In genomic region chr7:142568985-142569384, GRCm38 (mm10) we compare ENCODE assay signal across 12 mouse cellular contexts. TPM values are rescaled to one million over a fixed set of nuclear protein-coding genes. Genes with fewer than 3 reads are reported as not detected.
DNase-seq lines count a peak whose midpoint lies in the region; ATAC-seq and TF ChIP-seq lines count a peak whose summit lies in the region.
"Had no signal": no experiment of that assay in that cellular context is flagged by ENCODE, and none has a peak within 500 bp of the region (broad histone marks: within the 10 kb centered on the region; RNA-seq: fewer than 3 reads in every experiment).

No protein-coding gene starts in this region.

- H3K36me3 ChIP-seq in hindbrain, embryonic 15.5 days: no peaks in the 10 kb centered on the region
- H3K36me3 ChIP-seq in hindbrain, embryonic 14.5 days (replicated peaks; ENCODE audit: control insufficient read depth, insufficient read depth): no peaks in the 10 kb centered on the region
- H3K36me3 ChIP-seq in limb, embryonic 14.5 days (ENCODE audit: control insufficient read depth, insufficient read depth, low read length): no peaks in the 10 kb centered on the region
- H3K36me3 ChIP-seq: forebrain, embryonic 15.5 days; midbrain, embryonic 15.5 days had no signal

- 0 out of 2 replicates have a peak, but pooled peaks have one; percentile 60 for ATAC-seq in hindbrain, embryonic 15.5 days (ENCODE audit: low FRiP score, low read depth)
- no peak for ATAC-seq in hindbrain, embryonic 14.5 days (ENCODE audit: low FRiP score)
- ATAC-seq in limb, embryonic 14.5 days (ENCODE audit: low FRiP score, low read depth): no peak
- ATAC-seq: forebrain, embryonic 15.5 days; inflammation-experienced regulatory T-cells, adult 6 months; midbrain, embryonic 15.5 days had no signal

- H3K9me3 ChIP-seq in hindbrain, embryonic 15.5 days: no peaks in the 10 kb centered on the region
- no peaks in the 10 kb centered on the region for H3K9me3 ChIP-seq in hindbrain, embryonic 14.5 days (ENCODE audit: control insufficient read depth, low read length)
- H3K9me3 ChIP-seq in limb, embryonic 14.5 days (ENCODE audit: control insufficient read depth, low read length): no peaks in the 10 kb centered on the region
- H3K9me3 ChIP-seq: forebrain, embryonic 15.5 days; midbrain, embryonic 15.5 days had no signal

- TF ChIP-seq POLR2A in brain, embryonic 14.5 days (IDR thresholded peaks at IDR 0.05; ENCODE audit: borderline replicate concordance, extremely low read depth, insufficient read depth, insufficient read length, poor library complexity, severe bottlenecking): no peak
- TF ChIP-seq POLR2A in limb, embryonic 14.5 days (IDR thresholded peaks at IDR 0.05; ENCODE audit: borderline replicate concordance, extremely low read depth, insufficient read depth, insufficient read length): no peak

- H3K27ac ChIP-seq in hindbrain, embryonic 15.5 days (replicated peaks): no peak overlapping the region
- H3K27ac ChIP-seq in hindbrain, embryonic 14.5 days: no peak overlapping the region
- H3K27ac ChIP-seq in limb, embryonic 14.5 days (replicated peaks; ENCODE audit: low read depth, low read length): peak overlapping the region; percentile 96; the same call in 1 of the 2 replicates
- H3K27ac ChIP-seq: forebrain, embryonic 15.5 days; left cerebral cortex, adult 2 months; midbrain, embryonic 15.5 days had no signal

- H3K4me2 ChIP-seq in hindbrain, embryonic 15.5 days: no peak overlapping the region
- H3K4me2 ChIP-seq in hindbrain, embryonic 14.5 days (replicated peaks): no peak overlapping the region
- no peak overlapping the region for H3K4me2 ChIP-seq in limb, embryonic 14.5 days (replicated peaks; ENCODE audit: low read depth, low read length, severe bottlenecking)
- H3K4me2 ChIP-seq: forebrain, embryonic 15.5 days; midbrain, embryonic 15.5 days had no signal

- H3K4me1 ChIP-seq in hindbrain, embryonic 15.5 days (replicated peaks): no peaks in the 10 kb centered on the region; the same call in 1 of the 2 replicates
- 0 out of 2 replicates have a peak, but pooled peaks cover 4% of the 10 kb centered on the region for H3K4me1 ChIP-seq in hindbrain, embryonic 14.5 days (replicated peaks; ENCODE audit: control insufficient read depth, insufficient read depth, low read length)
- peaks cover 61% of the 10 kb centered on the region for H3K4me1 ChIP-seq in limb, embryonic 14.5 days (ENCODE audit: control insufficient read depth, insufficient read depth, low read length)
- H3K4me1 ChIP-seq: midbrain, embryonic 15.5 days had no signal

- H3K4me3 ChIP-seq in hindbrain, embryonic 15.5 days: no peak overlapping the region
- no peak overlapping the region for H3K4me3 ChIP-seq in hindbrain, embryonic 14.5 days (replicated peaks; ENCODE audit: low read length)
- no peak overlapping the region for H3K4me3 ChIP-seq in limb, embryonic 14.5 days (replicated peaks; ENCODE audit: low read length)
- H3K4me3 ChIP-seq: forebrain, embryonic 15.5 days; left cerebral cortex, adult 2 months; midbrain, embryonic 15.5 days had no signal

- no peak for TF ChIP-seq CTCF in brain, embryonic 14.5 days (IDR thresholded peaks at IDR 0.05; ENCODE audit: borderline replicate concordance, extremely low read depth, insufficient read depth, insufficient read length)

- WGBS in hindbrain, embryonic 15.5 days: 48% methylated on average over 8 of the region's 8 CpGs
- WGBS in hindbrain, embryonic 14.5 days: 40% methylated on average over 8 of the region's 8 CpGs
- WGBS in limb, embryonic 14.5 days: 31% methylated on average over 8 of the region's 8 CpGs

- peak; percentile 29 for DNase-seq in cerebellum, adult 11-12 months
- DNase-seq in cerebellum, postnatal 25 days: no peak
- DNase-seq in hindbrain, embryonic 14.5 days (ENCODE audit: low spot score): no peak
- peak; percentile 35 for DNase-seq in brain, embryonic 14.5 days (ENCODE audit: low read depth)
- DNase-seq in limb, embryonic 14.5 days (ENCODE audit: low spot score): no peak
- no peak for DNase-seq in left cerebral cortex, adult 18-20 months (ENCODE audit: low spot score in 2 of 2)
- DNase-seq in embryo, embryonic 11 days: no peak

- no peak overlapping the region for H3K9ac ChIP-seq in hindbrain, embryonic 15.5 days
- H3K9ac ChIP-seq in hindbrain, embryonic 14.5 days: no peak overlapping the region
- no peak overlapping the region for H3K9ac ChIP-seq in limb, embryonic 14.5 days (ENCODE audit: low read depth, low read length, severe bottlenecking)
- H3K9ac ChIP-seq: forebrain, embryonic 15.5 days; midbrain, embryonic 15.5 days had no signal

- H3K27me3 ChIP-seq in hindbrain, embryonic 15.5 days: no peaks in the 10 kb centered on the region
- H3K27me3 ChIP-seq in hindbrain, embryonic 14.5 days (ENCODE audit: control insufficient read depth, insufficient read depth, low read length): no peaks in the 10 kb centered on the region
- no peaks in the 10 kb centered on the region for H3K27me3 ChIP-seq in limb, embryonic 14.5 days (ENCODE audit: control insufficient read depth, insufficient read depth, low read length)
- H3K27me3 ChIP-seq: forebrain, embryonic 15.5 days; midbrain, embryonic 15.5 days had no signal

RNA-seq across cellular contexts. Expression of gene Mrpl23, which starts 36.5 kb away (rescaled TPM):
- polyA plus RNA-seq in hindbrain, embryonic 15.5 days (2015; fragmentation: Nextera tagmentation; extraction: Ambion mirVana): 21.1 and 21.6 TPM in 2 replicates
- 21.6 and 22.9 TPM in 2 replicates for polyA plus RNA-seq in hindbrain, embryonic 14.5 days (2014; fragmentation: Nextera tagmentation; extraction: Ambion mirVana)
- 80.2 and 111 TPM in 2 replicates for polyA plus RNA-seq in brain, embryonic 14.5 days (2012; rRNA removed)
- polyA plus RNA-seq in limb, embryonic 14.5 days (2012; rRNA removed): 94.6 and 97.2 TPM in 2 replicates
- 30.0 and 40.8 TPM in 2 replicates for polyA plus RNA-seq in limb, embryonic 14.5 days (2014; fragmentation: Nextera tagmentation; extraction: Ambion mirVana)
- total RNA-seq in left cerebral cortex, adult 18-20 months (2021): 1 to 10 TPM; 3.1 to 5.9 TPM

Comparison
In these comparisons a context has a peak if more than half of its experiments do, and no peak if none do; other contexts are left out.
1. DNase-seq: peak in cerebellum, adult 11-12 months (single experiment) and brain, embryonic 14.5 days (single experiment); none in cerebellum, postnatal 25 days (0 of 2), hindbrain, embryonic 14.5 days (single experiment), limb, embryonic 14.5 days (single experiment), left cerebral cortex, adult 18-20 months (0 of 2) and embryo, embryonic 11 days (single experiment).